Mouse (Mus musculus): ENCODE results near the gene Calr.

DNA sequence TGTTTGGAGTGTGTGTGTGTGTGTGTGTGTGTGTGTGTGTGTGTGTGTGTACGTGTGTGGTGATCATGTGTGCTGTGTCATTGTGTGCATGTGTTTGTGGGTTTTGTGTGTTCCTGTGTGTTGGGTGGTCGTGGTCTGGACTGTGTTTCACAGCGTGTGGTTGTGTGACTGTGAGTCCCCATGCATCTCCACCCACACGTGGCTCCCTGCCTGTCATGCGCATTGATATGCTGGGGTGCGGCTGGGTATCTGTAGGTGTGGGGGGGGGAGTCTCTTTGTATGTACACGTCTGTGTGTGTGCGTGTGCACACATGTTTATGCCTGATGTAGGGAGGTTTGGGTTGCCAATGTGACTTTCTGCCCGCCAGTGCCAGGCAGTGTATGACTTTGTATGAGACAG is 53.6 kb downstream of the Calr start:
- TF ChIP-seq POLR2A (IDR thresholded peaks at IDR 0.05; ENCODE audit: insufficient read depth, low read depth, low read length) (no peak), CTCF (IDR thresholded peaks at IDR 0.05; ENCODE audit: insufficient read depth, low read depth, low read length) (no peak)

Measured in olfactory bulb, adult 2 months (tissue).